Mouse (Mus musculus): ENCODE measurements around the gene Agtr1a. TPM values are rescaled to one million over a fixed set of nuclear protein-coding genes. Genes with fewer than 3 reads are reported as not detected.

Gene Agtr1a
- polyA plus RNA-seq, 1 experiment from 2014 or later, result 1.5 TPM

- H3K27ac ChIP-seq, result no peak overlapping the region
- H3K4me1 ChIP-seq, result no peaks in the 10 kb centered on the region
- no peaks in the 10 kb centered on the region for H3K27me3 ChIP-seq (ENCODE audit: poor library complexity, severe bottlenecking)
- no peaks in the 10 kb centered on the region for H3K36me3 ChIP-seq (replicated peaks)
- no peak for DNase-seq (ENCODE audit: extremely low spot score, low spot score)
- WGBS, result 89% methylated on average over 11 of the region's 11 CpGs
- no peak overlapping the region for H3K4me3 ChIP-seq
- no peaks in the 10 kb centered on the region for H3K9me3 ChIP-seq
Observed at GRCm38 (mm10) chr13:30345427-30345913, 9.2 kb downstream of the Agtr1a start.

DNA sequence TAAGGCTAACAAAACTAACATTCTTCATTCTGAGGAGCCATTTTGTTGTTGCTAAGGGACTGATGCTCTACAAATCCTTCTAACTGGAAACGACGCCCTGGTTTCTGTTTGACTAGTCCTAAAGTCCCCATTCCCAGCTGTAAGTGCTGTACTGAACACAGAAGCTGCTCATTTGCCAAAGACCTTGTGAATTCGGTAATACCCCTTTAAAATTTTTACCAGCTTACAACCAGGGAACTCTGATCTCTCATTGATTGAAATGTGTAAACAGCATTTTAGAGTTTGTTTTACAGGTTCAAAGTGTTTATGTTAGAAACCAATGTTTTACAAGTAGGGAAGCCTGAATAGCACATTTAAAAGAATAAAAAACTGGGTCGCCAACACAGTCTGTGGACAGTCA, 10.6 kb downstream of the Agtr1a start:
- H3K36me3 ChIP-seq (replicated peaks), result no peaks in the 10 kb centered on the region
- H3K27ac ChIP-seq, result no peak overlapping the region
- peaks cover 5% of the 10 kb centered on the region; the same call in 1 of the 2 replicates for H3K4me1 ChIP-seq
- DNase-seq (ENCODE audit: extremely low spot score, low spot score), result no peak
- WGBS, result 94% methylated on average over 4 of the region's 4 CpGs
- no peak overlapping the region for H3K4me3 ChIP-seq
- H3K27me3 ChIP-seq (ENCODE audit: poor library complexity, severe bottlenecking), result no peaks in the 10 kb centered on the region
- H3K9me3 ChIP-seq, result no peaks in the 10 kb centered on the region

- Histone ChIP-seq H3K27me3 (ENCODE audit: poor library complexity, severe bottlenecking) (no peaks in the 10 kb centered on the region), H3K9me3 (no peaks in the 10 kb centered on the region), H3K36me3 (replicated peaks) (no peaks in the 10 kb centered on the region), H3K27ac (no peak overlapping the region), H3K4me3 (no peak overlapping the region), H3K4me1 (peaks cover 12% of the 10 kb centered on the region; the same call in 1 of the 2 replicates)
- DNase-seq (ENCODE audit: extremely low spot score, low spot score), result no peak
Observed at GRCm38 (mm10) chr13:30348306-30348705, 12.1 kb downstream of the Agtr1a start.

- 57% methylated on average over 13 of the region's 13 CpGs for WGBS
- no peak for DNase-seq (ENCODE audit: extremely low spot score, low spot score)
Observed at GRCm38 (mm10) chr13:30351966-30352365, 15.7 kb downstream of the Agtr1a start.

DNA sequence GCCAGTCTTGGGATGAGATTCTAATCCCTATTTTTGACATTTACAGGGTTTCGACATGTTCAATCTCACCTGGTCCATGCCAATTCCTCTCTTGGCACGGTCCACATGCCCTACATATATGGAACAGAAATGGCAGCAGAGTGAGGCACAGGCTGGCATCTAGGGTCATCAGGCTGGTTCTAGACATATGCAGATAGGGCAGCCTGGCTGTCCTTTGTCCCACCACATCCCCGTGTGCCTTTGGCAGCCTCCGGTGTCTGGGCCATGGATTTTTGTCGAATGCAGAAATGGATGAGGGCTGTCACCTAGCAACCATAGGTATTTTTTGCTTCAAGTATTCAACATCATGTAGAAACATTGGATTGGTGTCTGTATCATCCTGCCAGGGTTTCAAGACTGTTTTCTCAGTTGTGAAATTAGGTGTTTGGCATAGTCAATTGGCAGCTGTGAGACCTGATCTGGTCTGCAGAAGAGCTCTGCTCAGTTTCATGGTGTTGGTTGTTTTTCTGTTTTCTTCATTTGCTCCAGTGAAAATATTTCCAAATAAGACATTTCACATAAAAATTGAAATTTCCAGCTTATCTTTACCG, 18.8 kb downstream of the Agtr1a start:
- H3K4me1 ChIP-seq, result peaks cover 12% of the 10 kb centered on the region; the same call in 1 of the 2 replicates
- no peaks in the 10 kb centered on the region for H3K36me3 ChIP-seq (replicated peaks)
- H3K9me3 ChIP-seq, result no peaks in the 10 kb centered on the region
- H3K27me3 ChIP-seq (ENCODE audit: poor library complexity, severe bottlenecking), result no peaks in the 10 kb centered on the region
- DNase-seq (ENCODE audit: extremely low spot score, low spot score), result no peak
- no peak overlapping the region for H3K27ac ChIP-seq
- WGBS, result 92% methylated on average over 6 of the region's 6 CpGs
- H3K4me3 ChIP-seq, result no peak overlapping the region

More at GRCm38 (mm10) chr13:30351966-30352365, 15.7 kb downstream of the Agtr1a start:
- no peak overlapping the region for H3K4me3 ChIP-seq
- H3K4me1 ChIP-seq, result peaks cover 12% of the 10 kb centered on the region; the same call in 1 of the 2 replicates
- no peaks in the 10 kb centered on the region for H3K27me3 ChIP-seq (ENCODE audit: poor library complexity, severe bottlenecking)
- no peaks in the 10 kb centered on the region for H3K36me3 ChIP-seq (replicated peaks)
- H3K9me3 ChIP-seq, result no peaks in the 10 kb centered on the region
- H3K27ac ChIP-seq, result peak overlapping the region; percentile 48; the same call in 1 of the 2 replicates

GRCm38 (mm10) chr13:30355979-30356378, 19.7 kb downstream of the Agtr1a start:
- no peak overlapping the region for H3K27ac ChIP-seq
- H3K4me3 ChIP-seq, result no peak overlapping the region
- no peak for DNase-seq (ENCODE audit: extremely low spot score, low spot score)
- H3K27me3 ChIP-seq (ENCODE audit: poor library complexity, severe bottlenecking), result no peaks in the 10 kb centered on the region
- H3K9me3 ChIP-seq, result no peaks in the 10 kb centered on the region
- peaks cover 12% of the 10 kb centered on the region; the same call in 1 of the 2 replicates for H3K4me1 ChIP-seq
- WGBS, result 92% methylated on average over 2 of the region's 2 CpGs
- H3K36me3 ChIP-seq (replicated peaks), result no peaks in the 10 kb centered on the region

DNA sequence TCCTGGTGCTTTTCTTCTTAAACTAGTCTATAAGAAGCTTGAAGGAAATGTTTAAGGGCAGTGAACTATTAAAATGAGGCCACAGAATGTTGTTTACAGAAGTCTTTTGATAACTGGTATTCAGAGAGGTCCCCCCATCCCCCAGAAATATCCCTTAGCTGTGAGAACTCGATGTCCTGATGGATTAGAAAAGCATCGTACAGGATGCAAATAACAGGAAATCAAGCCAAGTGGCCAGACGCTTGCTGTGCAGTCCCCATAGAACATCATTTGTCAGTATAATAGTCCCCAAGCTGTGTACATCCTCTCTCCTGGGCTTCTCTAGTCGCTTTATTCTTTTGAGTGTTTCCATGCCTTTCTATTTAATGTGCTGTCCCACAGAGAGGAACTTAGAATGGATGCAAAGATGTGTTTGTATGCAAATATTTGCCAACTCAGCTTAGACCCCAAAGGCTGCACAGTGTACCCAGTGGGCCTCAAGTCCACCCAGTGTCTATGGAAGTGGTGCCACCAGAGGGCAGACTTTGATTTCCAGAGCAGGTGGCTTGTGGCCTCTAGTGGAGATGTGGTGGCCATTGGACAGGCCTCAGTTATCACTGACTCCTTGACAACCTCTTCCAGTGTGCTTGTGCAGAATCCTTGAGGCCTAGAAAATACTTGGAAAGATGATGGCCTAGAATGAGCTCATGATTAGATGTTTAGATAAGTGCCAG, 22.4 kb downstream of the Agtr1a start:
- 81% methylated on average over 4 of the region's 4 CpGs for WGBS
- DNase-seq (ENCODE audit: extremely low spot score, low spot score), result no peak
- no peaks in the 10 kb centered on the region for H3K27me3 ChIP-seq (ENCODE audit: poor library complexity, severe bottlenecking)
- no peaks in the 10 kb centered on the region for H3K36me3 ChIP-seq (replicated peaks)
- no peaks in the 10 kb centered on the region for H3K4me1 ChIP-seq
- H3K27ac ChIP-seq, result no peak overlapping the region
- no peaks in the 10 kb centered on the region for H3K9me3 ChIP-seq
- no peak overlapping the region for H3K4me3 ChIP-seq

GRCm38 (mm10) chr13:30359886-30360285, 23.6 kb downstream of the Agtr1a start:
- Histone ChIP-seq H3K4me1 (no peaks in the 10 kb centered on the region), H3K9me3 (no peaks in the 10 kb centered on the region), H3K27ac (no peak overlapping the region), H3K36me3 (replicated peaks) (no peaks in the 10 kb centered on the region), H3K27me3 (ENCODE audit: poor library complexity, severe bottlenecking) (no peaks in the 10 kb centered on the region), H3K4me3 (no peak overlapping the region)
- DNase-seq (ENCODE audit: extremely low spot score, low spot score), result no peak
- 90% methylated on average over 2 of the region's 2 CpGs for WGBS

- H3K4me1 ChIP-seq, result no peaks in the 10 kb centered on the region
- no peak for DNase-seq (ENCODE audit: extremely low spot score, low spot score)
- WGBS, result 72% methylated on average over 5 of the region's 5 CpGs
- H3K4me3 ChIP-seq, result no peak overlapping the region
- H3K27me3 ChIP-seq (ENCODE audit: poor library complexity, severe bottlenecking), result no peaks in the 10 kb centered on the region
- H3K9me3 ChIP-seq, result no peaks in the 10 kb centered on the region; the same call in 1 of the 2 replicates
- no peak overlapping the region for H3K27ac ChIP-seq
- H3K36me3 ChIP-seq (replicated peaks), result no peaks in the 10 kb centered on the region
Observed at GRCm38 (mm10) chr13:30361002-30361401, 24.8 kb downstream of the Agtr1a start.

DNA sequence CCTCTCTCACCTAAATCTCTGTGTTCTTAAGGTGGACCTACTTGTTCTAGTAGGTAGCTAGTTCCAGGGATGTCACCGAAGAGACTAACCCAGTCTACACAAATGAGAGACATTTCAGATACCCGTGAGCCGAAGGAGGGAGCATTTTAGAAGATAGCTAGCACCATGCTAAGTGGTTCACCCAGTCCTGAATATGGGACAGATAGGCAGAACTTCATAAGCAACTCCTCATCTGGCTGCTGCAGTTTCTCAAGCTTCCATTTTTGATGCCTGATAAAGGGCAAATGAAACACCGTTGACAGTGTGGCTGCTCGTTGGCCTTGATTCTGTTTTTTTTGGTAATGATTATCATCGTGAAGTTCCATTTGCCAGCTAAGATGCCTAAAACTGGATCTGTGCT, 25.8 kb downstream of the Agtr1a start:
- Histone ChIP-seq H3K4me3 (no peak overlapping the region), H3K4me1 (no peaks in the 10 kb centered on the region), H3K9me3 (no peaks in the 10 kb centered on the region; the same call in 1 of the 2 replicates), H3K36me3 (replicated peaks) (no peaks in the 10 kb centered on the region), H3K27me3 (ENCODE audit: poor library complexity, severe bottlenecking) (no peaks in the 10 kb centered on the region), H3K27ac (no peak overlapping the region)
- WGBS, result 92% methylated on average over 6 of the region's 6 CpGs
- no peak for DNase-seq (ENCODE audit: extremely low spot score, low spot score)

GRCm38 (mm10) chr13:30364097-30364625, 27.9 kb downstream of the Agtr1a start:
- Histone ChIP-seq H3K27me3 (ENCODE audit: poor library complexity, severe bottlenecking) (no peaks in the 10 kb centered on the region), H3K27ac (no peak overlapping the region), H3K4me3 (no peak overlapping the region), H3K4me1 (no peaks in the 10 kb centered on the region), H3K36me3 (replicated peaks) (no peaks in the 10 kb centered on the region), H3K9me3 (no peaks in the 10 kb centered on the region; the same call in 1 of the 2 replicates)
- no peak for DNase-seq (ENCODE audit: extremely low spot score, low spot score)
- WGBS, result 85% methylated on average over 11 of the region's 11 CpGs

- DNase-seq (ENCODE audit: extremely low spot score, low spot score), result no peak
Observed at GRCm38 (mm10) chr13:30364780-30365179, 28.5 kb downstream of the Agtr1a start.

GRCm38 (mm10) chr13:30365378-30365777, 29.1 kb downstream of the Agtr1a start:
- WGBS, result 83% methylated on average over 2 of the region's 2 CpGs

More at GRCm38 (mm10) chr13:30364780-30365179, 28.5 kb downstream of the Agtr1a start:
- H3K4me1 ChIP-seq, result no peaks in the 10 kb centered on the region
- no peak overlapping the region for H3K4me3 ChIP-seq
- H3K27me3 ChIP-seq (ENCODE audit: poor library complexity, severe bottlenecking), result no peaks in the 10 kb centered on the region
- peaks cover 2% of the 10 kb centered on the region; the same call in 1 of the 2 replicates for H3K9me3 ChIP-seq
- no peaks in the 10 kb centered on the region for H3K36me3 ChIP-seq (replicated peaks)
- 84% methylated on average over 9 of the region's 9 CpGs for WGBS
- H3K27ac ChIP-seq, result no peak overlapping the region

More at GRCm38 (mm10) chr13:30365378-30365777, 29.1 kb downstream of the Agtr1a start:
- no peaks in the 10 kb centered on the region for H3K4me1 ChIP-seq
- no peak for DNase-seq (ENCODE audit: extremely low spot score, low spot score)
- peaks cover 4% of the 10 kb centered on the region; the same call in 1 of the 2 replicates for H3K9me3 ChIP-seq
- H3K27me3 ChIP-seq (ENCODE audit: poor library complexity, severe bottlenecking), result no peaks in the 10 kb centered on the region
- H3K36me3 ChIP-seq (replicated peaks), result no peaks in the 10 kb centered on the region
- H3K4me3 ChIP-seq, result no peak overlapping the region
- H3K27ac ChIP-seq, result no peak overlapping the region

Data from forebrain, embryonic 10.5 days (tissue).